Comparison of ENCODE assay signal across 9 mouse cellular contexts in the genomic region with DNA sequence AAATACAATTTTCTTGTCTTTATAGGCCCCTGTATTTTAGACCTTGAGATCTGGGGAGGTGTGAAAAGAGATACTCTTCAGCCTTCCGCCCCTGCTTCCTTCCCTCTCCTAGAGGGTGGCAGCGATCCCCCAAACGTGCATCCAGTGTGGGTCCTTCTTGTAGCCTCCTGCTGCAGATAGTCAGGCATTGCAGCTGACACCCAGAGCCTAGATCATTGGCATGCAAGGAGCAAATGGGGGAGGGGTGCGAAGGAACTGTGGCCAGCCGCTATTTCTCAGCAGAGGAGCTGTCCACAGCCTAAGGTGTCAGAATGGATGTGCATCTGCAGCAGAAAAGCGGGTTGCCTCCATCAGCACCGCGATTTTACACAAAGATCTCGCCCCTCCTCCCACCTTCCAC.
DNase-seq lines count a peak whose midpoint lies in the region; ATAC-seq lines count a peak whose summit lies in the region.
"Had no signal": no experiment of that assay in that cellular context is flagged by ENCODE, and none has a peak within 500 bp of the region (broad histone marks: within the 10 kb centered on the region; RNA-seq: fewer than 3 reads in every experiment).

No protein-coding gene starts in this region.

- H3K27me3 ChIP-seq in forebrain, embryonic 13.5 days, result no peaks in the 10 kb centered on the region
- H3K27me3 ChIP-seq in hindbrain, embryonic 16.5 days (replicated peaks; ENCODE audit: control insufficient read depth, insufficient read depth, low read length), result no peaks in the 10 kb centered on the region
- H3K27me3 ChIP-seq in neural tube, embryonic 15.5 days (replicated peaks), result no peaks in the 10 kb centered on the region
- H3K27me3 ChIP-seq: stomach, embryonic 15.5 days had no signal

- ATAC-seq in forebrain, embryonic 13.5 days, result peak; percentile 83
- ATAC-seq in hindbrain, embryonic 16.5 days, result peak; percentile 91
- ATAC-seq in neural tube, embryonic 15.5 days (ENCODE audit: low FRiP score), result peak; percentile 86
- no peak for ATAC-seq in granulocyte monocyte progenitor cell, adult 5-6 weeks (replicated peaks; ENCODE audit: poor library complexity, severe bottlenecking)

- no peaks in the 10 kb centered on the region for H3K9me3 ChIP-seq in forebrain, embryonic 13.5 days (replicated peaks)
- H3K9me3 ChIP-seq in hindbrain, embryonic 16.5 days (ENCODE audit: control insufficient read depth, low read length), result no peaks in the 10 kb centered on the region
- H3K9me3 ChIP-seq in neural tube, embryonic 15.5 days (replicated peaks), result no peaks in the 10 kb centered on the region
- H3K9me3 ChIP-seq: stomach, embryonic 15.5 days had no signal

- H3K27ac ChIP-seq in forebrain, embryonic 13.5 days, result peak overlapping the region; percentile 44
- H3K27ac ChIP-seq in hindbrain, embryonic 16.5 days (ENCODE audit: low read depth, low read length), result peak overlapping the region; percentile 69
- H3K27ac ChIP-seq in neural tube, embryonic 15.5 days (replicated peaks), result peak overlapping the region; percentile 84
- H3K27ac ChIP-seq: stomach, embryonic 15.5 days had no signal

- WGBS in forebrain, embryonic 13.5 days, result 7% methylated on average over 9 of the region's 9 CpGs
- WGBS in hindbrain, embryonic 16.5 days, result 9% methylated on average over 9 of the region's 9 CpGs
- WGBS in neural tube, embryonic 15.5 days, result 12% methylated on average over 9 of the region's 9 CpGs

- no peak overlapping the region for H3K4me3 ChIP-seq in forebrain, embryonic 13.5 days
- H3K4me3 ChIP-seq in hindbrain, embryonic 16.5 days (ENCODE audit: low read length), result no peak overlapping the region
- H3K4me3 ChIP-seq in neural tube, embryonic 15.5 days (replicated peaks), result no peak overlapping the region
- H3K4me3 ChIP-seq: stomach, embryonic 15.5 days had no signal

- peak; percentile 4 to 25 for DNase-seq in lung, postnatal 4 days
- no peak for DNase-seq in lung, postnatal 14 days
- DNase-seq in spleen, postnatal 36 days (ENCODE audit: low spot score in 2 of 2), result no peak
- no peak for DNase-seq in spleen, adult 12 weeks (ENCODE audit: low spot score)

- H3K36me3 ChIP-seq in forebrain, embryonic 13.5 days (ENCODE audit: poor library complexity, severe bottlenecking), result no peaks in the 10 kb centered on the region
- H3K36me3 ChIP-seq in hindbrain, embryonic 16.5 days (ENCODE audit: control insufficient read depth, insufficient read depth, low read length), result no peaks in the 10 kb centered on the region
- no peaks in the 10 kb centered on the region for H3K36me3 ChIP-seq in neural tube, embryonic 15.5 days
- H3K36me3 ChIP-seq: stomach, embryonic 15.5 days had no signal

- peak overlapping the region; percentile 34 for H3K4me2 ChIP-seq in forebrain, embryonic 13.5 days
- H3K4me2 ChIP-seq in hindbrain, embryonic 16.5 days (ENCODE audit: low read length), result peak overlapping the region; percentile 39
- H3K4me2 ChIP-seq in neural tube, embryonic 15.5 days, result peak overlapping the region; percentile 40
- H3K4me2 ChIP-seq: stomach, embryonic 15.5 days had no signal

- peak overlapping the region; percentile 45 for H3K9ac ChIP-seq in forebrain, embryonic 13.5 days
- peak overlapping the region; percentile 42; the same call in 1 of the 2 replicates for H3K9ac ChIP-seq in hindbrain, embryonic 16.5 days (ENCODE audit: low read depth, low read length)
- 0 out of 2 replicates have a peak overlapping the region, but pooled peaks have one; percentile 5 for H3K9ac ChIP-seq in neural tube, embryonic 15.5 days (replicated peaks)
- H3K9ac ChIP-seq: stomach, embryonic 15.5 days had no signal

- peaks cover 17% of the 10 kb centered on the region; the same call in 1 of the 2 replicates for H3K4me1 ChIP-seq in forebrain, embryonic 13.5 days
- H3K4me1 ChIP-seq in hindbrain, embryonic 16.5 days (ENCODE audit: control insufficient read depth, insufficient read depth, low read depth, low read length), result peaks cover 2% of the 10 kb centered on the region; the same call in 1 of the 2 replicates
- peaks cover 9% of the 10 kb centered on the region for H3K4me1 ChIP-seq in neural tube, embryonic 15.5 days
- H3K4me1 ChIP-seq: stomach, embryonic 15.5 days had no signal

Comparison
In these comparisons a context has a peak if more than half of its experiments do, and no peak if none do; other contexts are left out.
1. DNase-seq: peak in lung, postnatal 4 days (2 of 2); none in lung, postnatal 14 days (single experiment), spleen, postnatal 36 days (0 of 2) and spleen, adult 12 weeks (single experiment).
2. Peak in every context shown above with its lines, with median percentiles within 50 percentile points of each other: H3K27ac ChIP-seq, H3K4me2 ChIP-seq and H3K9ac ChIP-seq.